Mouse (Mus musculus) lung, embryonic 15.5 days (tissue): Measurements from ENCODE around the gene Gemin6. TPM values are rescaled to one million over a fixed set of nuclear protein-coding genes. Genes with fewer than 3 reads are reported as not detected.

Source experiments
- polyA plus RNA-seq: library from polyadenylated mRNA; unstranded; fragments of >200 nt; fragmentation: Nextera tagmentation; extraction: Ambion mirVana; gene quantifications from 2 replicates; pipeline ENCODE4 v1.2.1, GENCODE M21; 2015

Gemin6 gene
- polyA plus RNA-seq, 1 experiment from 2014 or later: 46.1 TPM

Other genes starting within 250 kb of the Gemin6 start
- 78.6 and 80.0 TPM in 2 replicates for gene Hnrnpll, start 162.1 kb upstream of the Gemin6 start, polyA plus RNA-seq
- 17.7 and 19.4 TPM in 2 replicates for gene Galm, start 97.0 kb upstream of the Gemin6 start, polyA plus RNA-seq
- gene Srsf7, start 17.1 kb upstream of the Gemin6 start, polyA plus RNA-seq: 633 and 646 TPM in 2 replicates
- gene Ttc39d, start 17.0 kb upstream of the Gemin6 start, polyA plus RNA-seq: 0.10 and 0.11 TPM in 2 replicates
- 34.1 and 35.7 TPM in 2 replicates for gene Morn2, start 65.8 kb downstream of the Gemin6 start, polyA plus RNA-seq
- 13.9 and 15.6 TPM in 2 replicates for gene Dhx57, start 66.0 kb downstream of the Gemin6 start, polyA plus RNA-seq
- gene Arhgef33, start 83.0 kb downstream of the Gemin6 start, polyA plus RNA-seq: 0.82 and 1.1 TPM in 2 replicates
- 1.2 and 2.0 TPM in 2 replicates for gene Gm10190, start 149.1 kb downstream of the Gemin6 start, polyA plus RNA-seq